Mouse (Mus musculus) cerebellum, adult 9-11 months (tissue): ENCODE results near the gene Dgkz.

Experiments used
- DNase-seq: peaks from one replicate; pipeline ENCODE4 v3.0.0; 2022

Gene Dgkz

GRCm38 (mm10) chr2:91993409-91993808 lies 17.7 kb upstream of the Dgkz start:
- no peak for DNase-seq

- DNase-seq: no peak
Measured at GRCm38 (mm10) chr2:91989750-91990149, 14.1 kb upstream of the Dgkz start.

DNA sequence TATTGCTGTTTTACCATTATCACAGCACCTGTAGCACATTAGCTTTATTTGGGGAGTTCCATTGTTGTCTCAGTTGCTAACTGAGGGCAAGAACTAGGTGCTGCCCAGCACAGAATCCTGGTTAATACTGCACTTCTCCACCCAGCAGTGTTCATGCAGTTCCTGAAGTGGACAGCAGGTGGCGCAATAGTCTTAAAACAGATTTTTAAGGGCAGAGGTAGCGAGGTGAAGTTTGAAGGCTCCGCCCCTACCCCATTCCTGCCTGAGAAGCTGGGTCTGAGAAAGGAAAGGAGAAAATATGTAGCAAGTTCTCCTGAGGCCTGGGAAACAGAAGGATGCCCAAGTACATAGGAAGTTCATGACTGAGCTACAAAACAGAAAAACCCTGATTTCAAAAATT lies 11.9 kb upstream of the Dgkz start:
- peak; percentile 79 for DNase-seq

DNA sequence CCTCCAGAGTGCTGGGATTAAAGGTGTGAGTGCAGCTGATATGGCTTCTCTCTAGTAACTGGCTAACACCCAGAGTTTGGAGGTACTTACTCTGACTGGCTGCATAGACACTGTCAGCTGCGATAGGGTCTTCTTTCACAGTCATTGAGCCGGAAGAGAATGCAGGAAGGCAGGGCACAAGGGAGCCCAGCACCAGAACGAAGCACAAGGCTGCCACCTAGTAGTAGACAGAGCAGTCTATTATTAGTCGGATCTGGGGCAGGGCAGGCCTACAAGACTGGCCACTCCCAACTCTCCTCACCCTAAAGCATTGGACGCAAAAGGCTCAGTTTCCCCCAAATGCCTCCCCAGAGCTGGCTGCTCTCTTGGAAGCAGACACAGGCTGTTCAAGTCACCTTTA lies 10.4 kb upstream of the Dgkz start:
- DNase-seq: no peak

DNA sequence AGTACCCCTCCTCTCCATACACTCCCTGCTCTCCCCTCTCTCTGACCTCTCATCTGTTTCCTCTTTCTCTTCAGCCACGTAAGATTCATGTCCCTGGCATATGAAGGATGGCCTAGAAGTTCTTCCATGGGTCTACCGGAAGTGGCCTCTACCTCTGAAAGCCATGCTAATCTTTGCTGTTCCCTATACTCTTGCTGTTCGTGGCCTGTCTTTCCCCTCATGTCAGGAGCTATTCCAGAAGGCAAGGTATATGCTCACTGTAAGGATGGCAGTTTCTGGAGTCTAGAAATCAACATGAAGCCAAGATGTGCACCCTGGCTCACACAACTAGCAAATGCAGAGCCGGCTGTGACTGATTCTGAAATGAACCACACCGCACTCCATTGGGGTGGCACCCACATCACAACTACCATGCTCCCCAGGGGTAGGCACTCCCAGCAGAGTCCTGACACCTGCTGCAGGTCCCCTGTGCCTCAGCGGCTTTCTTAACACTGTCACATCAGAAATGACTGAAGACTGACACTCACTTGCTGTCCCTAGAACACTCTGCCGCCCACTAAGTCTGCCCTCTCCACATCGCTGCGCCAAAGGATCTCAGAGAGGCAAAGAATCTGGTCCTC lies 9.4 kb upstream of the Dgkz start:
- no peak for DNase-seq

DNA sequence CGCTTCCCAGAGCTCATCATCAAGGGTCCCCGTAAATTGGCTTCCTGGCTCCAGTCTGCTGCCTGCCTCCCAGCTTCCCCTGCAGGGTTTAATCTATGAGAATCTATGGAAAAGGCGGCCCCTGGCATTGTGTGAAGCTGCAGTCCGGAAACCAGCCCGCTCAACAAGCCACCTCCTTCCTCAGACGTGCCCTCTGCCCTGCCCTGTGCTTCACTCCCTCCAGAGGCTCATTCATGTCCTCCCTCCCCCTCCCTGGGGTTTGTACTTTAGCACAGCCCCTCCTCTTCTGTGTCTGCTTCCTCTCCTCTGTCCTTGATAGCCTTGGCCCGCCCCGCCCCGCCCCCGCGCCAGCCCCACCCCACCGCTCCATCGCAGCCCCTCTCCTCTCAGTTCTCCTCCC lies 8.8 kb upstream of the Dgkz start:
- no peak for DNase-seq

DNA sequence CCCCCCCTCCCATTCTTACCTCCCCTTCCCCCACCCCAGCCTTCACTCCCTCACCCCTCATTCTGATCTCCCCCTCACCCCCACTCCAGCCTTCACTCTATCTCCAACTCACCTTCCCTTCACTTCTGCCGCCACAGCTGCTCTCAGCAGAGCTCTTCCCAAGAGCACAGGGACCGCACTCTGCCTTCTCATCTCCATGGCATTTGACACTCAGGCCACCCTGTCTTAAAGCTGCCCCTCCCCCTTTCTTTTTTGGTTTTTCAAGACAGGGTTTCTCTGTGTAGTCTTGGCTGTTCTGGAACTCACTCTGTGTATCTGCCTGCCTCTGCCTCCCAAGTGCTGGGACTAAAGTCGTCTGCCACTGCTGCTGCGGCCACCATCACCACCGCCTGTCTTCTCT lies 5.2 kb upstream of the Dgkz start:
- DNase-seq: no peak

- DNase-seq: no peak
Measured at GRCm38 (mm10) chr2:91980245-91980644, 4.6 kb upstream of the Dgkz start.

DNA sequence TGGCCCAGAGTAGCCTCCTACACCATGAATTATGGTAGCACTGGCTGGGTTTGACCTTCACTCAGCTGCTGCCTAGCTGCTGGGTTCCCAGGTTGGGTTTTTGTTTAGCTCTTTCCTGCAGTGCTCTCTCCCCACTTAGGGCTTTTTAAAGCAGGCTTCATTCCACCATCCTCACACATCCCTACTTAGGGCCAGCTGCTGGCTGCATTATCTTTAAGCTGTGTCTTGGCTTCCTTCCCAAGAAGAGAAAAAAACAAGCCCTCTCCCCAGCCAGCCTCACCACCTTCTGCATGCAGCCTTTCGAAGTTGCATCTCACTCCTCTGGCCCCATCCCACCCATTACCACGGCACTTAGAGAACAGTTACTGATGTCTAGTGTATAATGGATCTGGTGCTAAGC lies 2.9 kb upstream of the Dgkz start:
- no peak for DNase-seq

DNA sequence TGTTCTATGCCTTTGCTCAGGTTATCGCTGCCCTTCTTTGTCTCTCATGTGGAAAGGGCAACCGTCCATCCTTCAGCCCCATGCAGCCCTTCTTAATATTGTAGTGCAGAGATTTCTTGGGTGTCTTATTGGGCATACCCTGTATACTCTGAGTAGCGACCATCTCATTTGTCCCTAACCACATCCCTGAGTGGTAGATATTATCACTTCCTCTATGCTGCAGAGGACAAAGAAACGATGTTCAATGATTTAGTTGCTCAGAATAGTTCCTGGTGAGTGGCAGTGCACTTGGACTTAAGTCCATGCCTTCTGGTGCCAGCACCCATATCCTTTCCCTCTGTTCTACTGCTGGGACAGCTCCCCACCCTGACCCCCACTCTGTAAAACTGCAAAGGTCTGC lies 2.3 kb upstream of the Dgkz start:
- DNase-seq: no peak

DNA sequence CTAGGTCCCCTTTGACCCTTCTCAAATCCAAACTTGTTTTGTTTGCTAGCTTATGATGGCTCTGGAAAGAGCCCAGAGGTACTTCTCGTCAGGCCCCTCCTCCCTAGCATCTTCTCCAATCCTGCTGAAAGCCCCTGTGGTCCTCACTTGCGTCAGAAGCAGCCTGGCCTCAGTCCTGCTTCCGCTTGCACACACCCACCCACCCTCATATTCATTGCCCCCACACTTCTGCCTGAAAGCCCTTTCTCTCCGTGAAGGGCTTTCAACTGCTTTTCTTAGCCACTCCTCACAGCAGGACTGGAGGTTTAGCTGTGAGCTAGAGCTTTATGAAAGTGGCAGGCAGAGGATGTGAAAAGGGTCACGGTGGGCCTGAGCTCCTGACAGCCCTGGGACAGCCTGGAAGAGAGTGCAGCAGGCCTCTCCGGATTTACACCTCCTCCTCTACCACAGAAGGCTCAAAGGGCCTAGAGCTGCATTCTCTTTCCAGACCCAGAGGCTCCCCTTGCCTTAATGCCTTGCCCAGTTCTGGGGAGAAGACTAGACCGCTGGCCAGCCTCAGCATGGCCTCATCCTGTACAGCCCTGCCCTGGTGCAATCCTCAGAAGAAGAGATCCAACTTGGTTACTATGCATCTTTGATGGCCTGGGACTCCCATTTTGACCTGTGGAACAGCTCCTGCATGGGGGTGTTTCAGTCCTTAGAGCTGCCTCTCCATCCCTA lies 2.1 kb downstream of the Dgkz start:
- DNase-seq: no peak

GRCm38 (mm10) chr2:91972121-91972566 lies 3.5 kb downstream of the Dgkz start:
- no peak for DNase-seq

GRCm38 (mm10) chr2:91971231-91972097 lies 4.2 kb downstream of the Dgkz start:
- peak; percentile 90 for DNase-seq

GRCm38 (mm10) chr2:91967962-91968361 lies 7.7 kb downstream of the Dgkz start:
- DNase-seq: peak; percentile 41

DNA sequence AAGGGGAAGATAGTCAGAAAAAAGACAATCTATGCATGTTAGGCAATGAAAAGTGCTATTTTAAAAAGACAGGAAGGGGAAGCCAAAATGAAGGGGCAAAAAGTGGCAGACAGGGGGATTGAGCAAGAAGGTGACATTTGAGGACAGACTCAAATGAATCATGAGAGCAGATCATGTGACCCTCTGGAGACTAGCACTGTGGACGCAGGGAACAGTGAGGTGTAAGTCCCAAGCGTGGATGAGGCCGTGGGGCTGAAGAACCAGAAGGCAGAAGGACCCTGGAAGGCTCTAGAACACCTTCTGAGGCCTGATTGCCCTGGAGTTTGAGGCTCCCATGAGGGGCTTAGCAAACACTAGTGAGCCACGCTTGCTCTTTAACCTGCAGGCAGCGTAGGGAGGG lies 9.3 kb downstream of the Dgkz start:
- DNase-seq: no peak

GRCm38 (mm10) chr2:91965417-91965816 lies 10.2 kb downstream of the Dgkz start:
- DNase-seq: peak; percentile 57

GRCm38 (mm10) chr2:91964610-91965204 lies 11.0 kb downstream of the Dgkz start:
- DNase-seq: peak; percentile 40

DNA sequence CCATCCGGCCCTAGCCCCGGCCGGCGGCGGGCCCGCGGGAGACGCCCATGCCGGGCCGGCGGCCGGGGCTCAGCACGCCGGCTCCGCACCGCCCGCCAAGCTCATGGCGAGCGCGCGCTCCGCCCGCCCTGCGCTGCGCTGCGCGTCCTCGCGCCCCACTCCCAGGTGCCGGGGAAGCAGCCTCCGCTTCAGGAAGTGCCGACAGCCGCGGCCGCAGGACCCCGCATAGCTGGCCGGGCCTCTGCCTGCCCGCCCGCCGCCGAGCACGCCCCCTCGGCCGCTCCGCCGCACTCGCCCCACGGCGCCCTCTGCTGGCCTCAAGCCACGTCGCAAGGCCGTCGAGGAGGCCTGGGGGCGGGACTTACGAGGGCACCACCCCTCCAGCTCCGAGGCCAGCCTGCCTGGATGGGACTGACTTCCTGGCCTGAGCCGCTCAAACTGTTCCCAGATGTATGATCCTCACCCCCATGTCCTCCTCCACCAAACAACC lies 12.2 kb downstream of the Dgkz start:
- peak; percentile 95 for DNase-seq

- peak; percentile 76 for DNase-seq
Measured at GRCm38 (mm10) chr2:91962864-91963401, 12.7 kb downstream of the Dgkz start.

- DNase-seq: peak; percentile 58
Measured at GRCm38 (mm10) chr2:91961901-91962761, 13.5 kb downstream of the Dgkz start.

DNA sequence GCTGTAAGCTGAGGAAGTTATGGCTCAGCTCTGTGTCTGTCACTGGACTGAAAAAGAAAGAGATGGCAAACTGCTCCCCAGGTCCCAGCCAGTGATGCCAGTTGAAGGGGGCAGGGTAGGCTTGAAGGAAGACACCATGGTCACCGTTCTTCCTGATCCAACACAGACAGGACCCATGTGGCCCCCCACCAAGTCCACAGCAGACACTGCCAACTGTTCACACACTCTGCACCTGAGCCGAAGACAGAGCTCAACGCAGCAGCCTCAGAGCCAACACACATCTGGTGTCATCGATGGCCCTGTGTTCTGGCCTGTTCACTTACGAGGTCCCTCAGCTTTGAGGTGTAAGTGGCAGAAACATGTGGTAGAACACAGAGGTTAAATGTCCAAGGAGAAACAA lies 15.2 kb downstream of the Dgkz start:
- DNase-seq: peak; percentile 67
